Mouse (Mus musculus): ENCODE measurements around the gene Alg14. TPM values are rescaled to one million over a fixed set of nuclear protein-coding genes. Genes with fewer than 3 reads are reported as not detected.

The Alg14 gene
- 5.4 and 6.6 TPM in 2 replicates for polyA plus RNA-seq (2012; rRNA removed)

DNA sequence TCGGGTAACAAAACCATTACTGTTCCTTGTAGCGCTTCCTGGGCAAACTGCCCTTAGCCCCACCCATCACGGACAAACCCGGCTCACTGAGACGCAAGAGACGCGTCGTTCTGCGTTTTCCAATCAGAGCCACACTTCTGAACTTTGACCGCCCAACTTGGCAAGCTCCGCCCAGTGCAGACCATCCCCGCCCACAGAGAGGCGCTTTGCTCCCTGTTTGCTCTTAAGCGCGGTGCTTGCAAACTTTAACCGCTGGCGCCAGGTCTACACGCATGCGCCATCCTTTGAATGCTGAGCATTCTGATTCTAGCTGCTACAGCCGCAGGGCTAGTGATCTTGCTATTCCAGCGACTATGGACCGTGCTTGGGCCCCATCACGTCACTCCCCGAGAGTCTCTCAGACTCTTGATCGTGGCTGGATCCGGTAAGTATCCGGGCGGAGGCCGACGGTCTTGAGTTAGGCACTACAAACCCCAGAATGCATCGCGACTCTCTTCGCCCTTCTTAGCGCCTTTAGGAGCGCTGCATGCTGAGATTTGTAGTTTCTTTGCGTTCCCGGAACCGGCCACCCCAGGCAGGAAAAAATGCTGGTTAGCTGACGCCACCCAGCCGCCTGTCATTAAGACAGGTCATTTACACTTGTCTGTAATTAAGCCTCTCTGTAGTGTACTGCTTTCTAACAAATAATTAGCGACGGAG is at the start of gene Alg14:
Alg14 (plus strand) TSS at position 214 of the 699 bp plus-strand sequence.

DNA sequence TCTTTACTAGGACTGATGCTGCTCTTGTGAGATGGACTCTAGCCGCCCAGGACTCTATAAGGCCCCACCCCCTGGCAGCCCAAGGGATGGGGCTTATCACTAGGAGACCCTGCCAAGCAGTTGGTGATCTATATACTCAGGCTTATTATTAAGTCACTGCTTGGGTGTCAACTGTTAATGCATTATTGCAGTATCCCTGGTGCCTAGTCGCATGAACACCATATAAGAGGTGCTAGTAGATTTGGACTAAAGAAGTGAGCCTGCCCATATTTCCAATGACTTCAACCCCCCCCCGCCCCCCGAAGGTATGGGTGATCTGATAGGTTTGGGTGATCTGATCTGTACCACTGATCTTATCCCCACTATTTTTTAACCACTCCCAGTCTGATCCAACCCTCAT is 8.6 kb upstream of the Alg14 start, which contains the start of gene Tmem56:
Tmem56 (minus strand) TSS at position 101 of the 400 bp plus-strand sequence.

Other genes with a start within 250 kb of the Alg14 start
- gene Rwdd3, start 120.1 kb upstream of the Alg14 start, polyA plus RNA-seq (2012; rRNA removed), result 1.2 TPM in 2 replicates
- 12.9 and 16.9 TPM in 2 replicates for gene Tmem56, start 8.7 kb upstream of the Alg14 start, polyA plus RNA-seq (2012; rRNA removed)
- gene Cnn3, start 134.7 kb downstream of the Alg14 start, polyA plus RNA-seq (2012; rRNA removed), result 63.1 and 64.3 TPM in 2 replicates
- gene Slc44a3, start 240.6 kb downstream of the Alg14 start, polyA plus RNA-seq (2012; rRNA removed), result 4.5 and 4.6 TPM in 2 replicates

Measured in liver, embryonic 14 days (tissue).